Mouse (Mus musculus) small intestine, adult 2 months (tissue): ENCODE measurements around the gene Zfp119b.

ENCODE experiments used
- CTCF ChIP-seq: fragments of 200-500 bp; IDR thresholded peaks from 2 replicates; pipeline ENCODE4 v1.5.1; 2012; ENCODE audit warnings: low read depth, mild to moderate bottlenecking, control low read depth, inconsistent platforms, low read length, moderate library complexity, mixed read lengths; ENCODE audit not compliant: insufficient replicate concordance, insufficient read length; ENCODE audit errors: extremely low read depth
- POLR2A ChIP-seq: fragments of 200-500 bp; IDR thresholded peaks from 2 replicates; pipeline ENCODE4 v1.6.1; 2012; ENCODE audit warnings: low read depth, mild to moderate bottlenecking, control low read depth, inconsistent platforms, low read length, moderate library complexity

GRCm38 (mm10) chr17:55904131-55904530 is 45.2 kb downstream of the Zfp119b start:
- TF ChIP-seq CTCF (no peak), POLR2A (no peak)
